Mouse (Mus musculus): ENCODE results near the gene Slc17a1. TPM values are rescaled to one million over a fixed set of nuclear protein-coding genes. Genes with fewer than 3 reads are reported as not detected.

Slc17a1 gene
- polyA plus RNA-seq, 1 experiment from 2014 or later = 0.55 TPM

GRCm38 (mm10) chr13:23933421-23934210 lies 66.1 kb downstream of the Slc17a1 start, which contains the start of gene Hist1h2ba:
Hist1h2ba (minus strand) TSS chr13:23934156.
- H3K4me1 ChIP-seq (replicated peaks) = peaks cover 1% of the 10 kb centered on the region; the same call in 1 of the 2 replicates
- no peak for ATAC-seq
- no peaks in the 10 kb centered on the region for H3K27me3 ChIP-seq (replicated peaks)
- H3K4me3 ChIP-seq (replicated peaks) = no peak within 1 kb of the TSS
- H3K27ac ChIP-seq = no peak within 1 kb of the TSS
- H3K9ac ChIP-seq = no peak within 1 kb of the TSS
- H3K4me2 ChIP-seq (replicated peaks) = no peak within 1 kb of the TSS
- H3K36me3 ChIP-seq = no peaks in the 10 kb centered on the region
- WGBS = 93% methylated on average over 39 of the region's 39 CpGs
- H3K9me3 ChIP-seq = no peaks in the 10 kb centered on the region

- Histone ChIP-seq H3K36me3 (no peaks in the 10 kb centered on the region), H3K27me3 (replicated peaks) (no peaks in the 10 kb centered on the region), H3K4me3 (replicated peaks) (no peak within 1 kb of the TSS), H3K4me2 (replicated peaks) (no peak within 1 kb of the TSS), H3K27ac (no peak within 1 kb of the TSS), H3K4me1 (replicated peaks) (no peaks in the 10 kb centered on the region), H3K9ac (no peak within 1 kb of the TSS), H3K9me3 (no peaks in the 10 kb centered on the region)
- no peak for ATAC-seq
- WGBS = 90% methylated on average over 10 of the region's 10 CpGs
Observed at GRCm38 (mm10) chr13:23934211-23934520, 66.6 kb downstream of the Slc17a1 start, which contains the start of gene Hist1h2aa. Hist1h2aa (plus strand) TSS chr13:23934462.

- no peaks in the 10 kb centered on the region for H3K36me3 ChIP-seq
- H3K4me2 ChIP-seq (replicated peaks) = no peak overlapping the region
- no peak overlapping the region for H3K4me3 ChIP-seq (replicated peaks)
- WGBS = 92% methylated on average over 1 of the region's 1 CpGs
- no peaks in the 10 kb centered on the region for H3K9me3 ChIP-seq
- no peaks in the 10 kb centered on the region for H3K27me3 ChIP-seq (replicated peaks)
- ATAC-seq = no peak
- H3K4me1 ChIP-seq (replicated peaks) = no peaks in the 10 kb centered on the region
- no peak overlapping the region for H3K27ac ChIP-seq
- H3K9ac ChIP-seq = no peak overlapping the region
Observed at GRCm38 (mm10) chr13:23938699-23939098, 71.1 kb downstream of the Slc17a1 start.

- H3K27me3 ChIP-seq (replicated peaks) = no peaks in the 10 kb centered on the region
- H3K4me2 ChIP-seq (replicated peaks) = no peak overlapping the region
- WGBS = 65% methylated on average over 6 of the region's 6 CpGs
- H3K27ac ChIP-seq = no peak overlapping the region
- no peak for ATAC-seq
- no peaks in the 10 kb centered on the region for H3K4me1 ChIP-seq (replicated peaks)
- H3K36me3 ChIP-seq = no peaks in the 10 kb centered on the region
- H3K4me3 ChIP-seq (replicated peaks) = no peak overlapping the region
- H3K9me3 ChIP-seq = no peaks in the 10 kb centered on the region
- no peak overlapping the region for H3K9ac ChIP-seq
Observed at GRCm38 (mm10) chr13:23940291-23940690, 72.7 kb downstream of the Slc17a1 start.

GRCm38 (mm10) chr13:23942861-23943260 lies 75.3 kb downstream of the Slc17a1 start:
- no peaks in the 10 kb centered on the region for H3K4me1 ChIP-seq (replicated peaks)
- H3K36me3 ChIP-seq = no peaks in the 10 kb centered on the region
- no peak overlapping the region for H3K4me3 ChIP-seq (replicated peaks)
- H3K27me3 ChIP-seq (replicated peaks) = no peaks in the 10 kb centered on the region
- no peak for ATAC-seq
- no peak overlapping the region for H3K4me2 ChIP-seq (replicated peaks)
- no peak overlapping the region for H3K9ac ChIP-seq
- 40% methylated on average over 2 of the region's 2 CpGs for WGBS
- no peak overlapping the region for H3K27ac ChIP-seq
- no peaks in the 10 kb centered on the region for H3K9me3 ChIP-seq

Other genes starting within 250 kb of the Slc17a1 start
- gene Hist1h2be, start 246.6 kb upstream of the Slc17a1 start, polyA plus RNA-seq (2015; fragmentation: Nextera tagmentation; extraction: Ambion mirVana) = 1.6 and 2.0 TPM in 2 replicates
- gene Hist1h1e, start 245.2 kb upstream of the Slc17a1 start, polyA plus RNA-seq (2015; fragmentation: Nextera tagmentation; extraction: Ambion mirVana) = 17.6 and 21.2 TPM in 2 replicates
- gene Hist1h2ac, start 183.8 kb upstream of the Slc17a1 start, polyA plus RNA-seq (2015; fragmentation: Nextera tagmentation; extraction: Ambion mirVana) = 1.3 and 1.5 TPM in 2 replicates
- gene Hist1h2bc, start 183.6 kb upstream of the Slc17a1 start, polyA plus RNA-seq (2015; fragmentation: Nextera tagmentation; extraction: Ambion mirVana) = 79.3 and 89.9 TPM in 2 replicates
- not detected in 2 replicates for gene Hist1h1t, start 171.9 kb upstream of the Slc17a1 start, polyA plus RNA-seq (2015; fragmentation: Nextera tagmentation; extraction: Ambion mirVana)
- 4.7 and 5.7 TPM in 2 replicates for gene Hist1h4c, start 169.3 kb upstream of the Slc17a1 start, polyA plus RNA-seq (2015; fragmentation: Nextera tagmentation; extraction: Ambion mirVana)
- gene Hfe, start 156.9 kb upstream of the Slc17a1 start, polyA plus RNA-seq (2015; fragmentation: Nextera tagmentation; extraction: Ambion mirVana) = 6.4 and 7.9 TPM in 2 replicates
- 32.4 and 36.0 TPM in 2 replicates for gene Hist1h1c, start 128.9 kb upstream of the Slc17a1 start, polyA plus RNA-seq (2015; fragmentation: Nextera tagmentation; extraction: Ambion mirVana)
- gene Hist1h3c, start 122.1 kb upstream of the Slc17a1 start, polyA plus RNA-seq (2015; fragmentation: Nextera tagmentation; extraction: Ambion mirVana) = 4.4 and 7.7 TPM in 2 replicates
- 2.4 and 3.8 TPM in 2 replicates for gene Hist1h2bb, start 121.0 kb upstream of the Slc17a1 start, polyA plus RNA-seq (2015; fragmentation: Nextera tagmentation; extraction: Ambion mirVana)
- gene Hist1h2ab, start 116.6 kb upstream of the Slc17a1 start, polyA plus RNA-seq (2015; fragmentation: Nextera tagmentation; extraction: Ambion mirVana) = 39.8 and 44.9 TPM in 2 replicates
- gene Hist1h3b, start 115.5 kb upstream of the Slc17a1 start, polyA plus RNA-seq (2015; fragmentation: Nextera tagmentation; extraction: Ambion mirVana) = 6.4 and 9.2 TPM in 2 replicates
- 3.8 and 5.5 TPM in 2 replicates for gene Hist1h4b, start 110.7 kb upstream of the Slc17a1 start, polyA plus RNA-seq (2015; fragmentation: Nextera tagmentation; extraction: Ambion mirVana)
- 0.48 and 1.3 TPM in 2 replicates for gene Hist1h4a, start 106.5 kb upstream of the Slc17a1 start, polyA plus RNA-seq (2015; fragmentation: Nextera tagmentation; extraction: Ambion mirVana)
- gene Hist1h3a, start 105.4 kb upstream of the Slc17a1 start, polyA plus RNA-seq (2015; fragmentation: Nextera tagmentation; extraction: Ambion mirVana) = 4.3 and 6.4 TPM in 2 replicates
- 1.2 and 2.2 TPM in 2 replicates for gene Hist1h1a, start 104.1 kb upstream of the Slc17a1 start, polyA plus RNA-seq (2015; fragmentation: Nextera tagmentation; extraction: Ambion mirVana)
- gene Trim38, start 97.8 kb upstream of the Slc17a1 start, polyA plus RNA-seq (2015; fragmentation: Nextera tagmentation; extraction: Ambion mirVana) = not detected in 2 replicates
- gene Slc17a2, start 60.8 kb upstream of the Slc17a1 start, polyA plus RNA-seq (2015; fragmentation: Nextera tagmentation; extraction: Ambion mirVana) = 0.10 TPM in 1 of 2 replicates, not detected in the other
- 0.13 and 0.35 TPM in 2 replicates for gene Slc17a3, start 28.3 kb upstream of the Slc17a1 start, polyA plus RNA-seq (2015; fragmentation: Nextera tagmentation; extraction: Ambion mirVana)
- 17.0 and 19.6 TPM in 2 replicates for gene Slc17a4, start 47.3 kb downstream of the Slc17a1 start, polyA plus RNA-seq (2015; fragmentation: Nextera tagmentation; extraction: Ambion mirVana)
- gene Hist1h2ba, start 66.4 kb downstream of the Slc17a1 start, polyA plus RNA-seq (2015; fragmentation: Nextera tagmentation; extraction: Ambion mirVana) = not detected in 2 replicates
- gene Hist1h2aa, start 66.7 kb downstream of the Slc17a1 start, polyA plus RNA-seq (2015; fragmentation: Nextera tagmentation; extraction: Ambion mirVana) = not detected in 2 replicates
- gene Scgn, start 123.5 kb downstream of the Slc17a1 start, polyA plus RNA-seq (2015; fragmentation: Nextera tagmentation; extraction: Ambion mirVana) = 7.5 and 8.8 TPM in 2 replicates